Mouse (Mus musculus): ENCODE results near the gene Klhdc9. TPM values are rescaled to one million over a fixed set of nuclear protein-coding genes. Genes with fewer than 3 reads are reported as not detected.

The Klhdc9 gene
- 1.1 TPM for polyA plus RNA-seq (2014; fragmentation: Illumina TruSeq; extraction: RNeasy Lipid Tissue Mini Kit (QIAGEN cat#74804); ENCODE audit: insufficient read depth, low read depth, low replicate concordance)

GRCm38 (mm10) chr1:171360656-171361055 is at the start of gene Klhdc9:
Klhdc9 (minus strand) TSS chr1:171360798.

GRCm38 (mm10) chr1:171388376-171389102 is 27.9 kb upstream of the Klhdc9 start, which contains the start of gene Arhgap30:
Arhgap30 (plus strand) TSS chr1:171388954.

GRCm38 (mm10) chr1:171369845-171370556 is 9.4 kb upstream of the Klhdc9 start, which contains the start of gene Nectin4:
Nectin4 (plus strand) TSS chr1:171370099.

GRCm38 (mm10) chr1:171345225-171346094 is 15.1 kb downstream of the Klhdc9 start, which contains the start of the genes Nit1 and Pfdn2:
Nit1 (minus strand) TSS chr1:171345646.
Pfdn2 (plus strand) TSS chr1:171345670.

GRCm38 (mm10) chr1:171328839-171329432 is 31.7 kb downstream of the Klhdc9 start, which contains the start of gene Dedd:
Dedd (plus strand) TSS chr1:171329145.

Other genes starting within 250 kb of the Klhdc9 start
- 47.9 TPM for gene Cfap126, start 246.9 kb downstream of the Klhdc9 start, polyA plus RNA-seq (2014; fragmentation: Illumina TruSeq; extraction: RNeasy Lipid Tissue Mini Kit (QIAGEN cat#74804); ENCODE audit: insufficient read depth, low read depth, low replicate concordance)
- 105 TPM for gene Sdhc, start 210.2 kb downstream of the Klhdc9 start, polyA plus RNA-seq (2014; fragmentation: Illumina TruSeq; extraction: RNeasy Lipid Tissue Mini Kit (QIAGEN cat#74804); ENCODE audit: insufficient read depth, low read depth, low replicate concordance)
- 6.1 TPM for gene Mpz, start 210.1 kb downstream of the Klhdc9 start, polyA plus RNA-seq (2014; fragmentation: Illumina TruSeq; extraction: RNeasy Lipid Tissue Mini Kit (QIAGEN cat#74804); ENCODE audit: insufficient read depth, low read depth, low replicate concordance)
- 93.6 TPM for gene Pcp4l1, start 164.5 kb downstream of the Klhdc9 start, polyA plus RNA-seq (2014; fragmentation: Illumina TruSeq; extraction: RNeasy Lipid Tissue Mini Kit (QIAGEN cat#74804); ENCODE audit: insufficient read depth, low read depth, low replicate concordance)
- 0.08 TPM for gene Nr1i3, start 146.8 kb downstream of the Klhdc9 start, polyA plus RNA-seq (2014; fragmentation: Illumina TruSeq; extraction: RNeasy Lipid Tissue Mini Kit (QIAGEN cat#74804); ENCODE audit: insufficient read depth, low read depth, low replicate concordance)
- 41.1 TPM for gene Tomm40l, start 138.3 kb downstream of the Klhdc9 start, polyA plus RNA-seq (2014; fragmentation: Illumina TruSeq; extraction: RNeasy Lipid Tissue Mini Kit (QIAGEN cat#74804); ENCODE audit: insufficient read depth, low read depth, low replicate concordance)
- gene Apoa2, start 135.7 kb downstream of the Klhdc9 start, polyA plus RNA-seq (2014; fragmentation: Illumina TruSeq; extraction: RNeasy Lipid Tissue Mini Kit (QIAGEN cat#74804); ENCODE audit: insufficient read depth, low read depth, low replicate concordance) = 2.2 TPM
- 156 TPM for gene Fcer1g, start 126.4 kb downstream of the Klhdc9 start, polyA plus RNA-seq (2014; fragmentation: Illumina TruSeq; extraction: RNeasy Lipid Tissue Mini Kit (QIAGEN cat#74804); ENCODE audit: insufficient read depth, low read depth, low replicate concordance)
- 0.31 TPM for gene Adamts4, start 110.4 kb downstream of the Klhdc9 start, polyA plus RNA-seq (2014; fragmentation: Illumina TruSeq; extraction: RNeasy Lipid Tissue Mini Kit (QIAGEN cat#74804); ENCODE audit: insufficient read depth, low read depth, low replicate concordance)
- gene Ndufs2, start 109.4 kb downstream of the Klhdc9 start, polyA plus RNA-seq (2014; fragmentation: Illumina TruSeq; extraction: RNeasy Lipid Tissue Mini Kit (QIAGEN cat#74804); ENCODE audit: insufficient read depth, low read depth, low replicate concordance) = 133 TPM
- 23.0 TPM for gene B4galt3, start 90.5 kb downstream of the Klhdc9 start, polyA plus RNA-seq (2014; fragmentation: Illumina TruSeq; extraction: RNeasy Lipid Tissue Mini Kit (QIAGEN cat#74804); ENCODE audit: insufficient read depth, low read depth, low replicate concordance)
- 20.3 TPM for gene Ppox, start 79.6 kb downstream of the Klhdc9 start, polyA plus RNA-seq (2014; fragmentation: Illumina TruSeq; extraction: RNeasy Lipid Tissue Mini Kit (QIAGEN cat#74804); ENCODE audit: insufficient read depth, low read depth, low replicate concordance)
- 24.7 TPM for gene Usp21, start 72.8 kb downstream of the Klhdc9 start, polyA plus RNA-seq (2014; fragmentation: Illumina TruSeq; extraction: RNeasy Lipid Tissue Mini Kit (QIAGEN cat#74804); ENCODE audit: insufficient read depth, low read depth, low replicate concordance)
- 102 TPM for gene Ufc1, start 65.8 kb downstream of the Klhdc9 start, polyA plus RNA-seq (2014; fragmentation: Illumina TruSeq; extraction: RNeasy Lipid Tissue Mini Kit (QIAGEN cat#74804); ENCODE audit: insufficient read depth, low read depth, low replicate concordance)
- 26.5 TPM for gene Dedd, start 31.7 kb downstream of the Klhdc9 start, polyA plus RNA-seq (2014; fragmentation: Illumina TruSeq; extraction: RNeasy Lipid Tissue Mini Kit (QIAGEN cat#74804); ENCODE audit: insufficient read depth, low read depth, low replicate concordance)
- gene Nit1, start 15.2 kb downstream of the Klhdc9 start, polyA plus RNA-seq (2014; fragmentation: Illumina TruSeq; extraction: RNeasy Lipid Tissue Mini Kit (QIAGEN cat#74804); ENCODE audit: insufficient read depth, low read depth, low replicate concordance) = 33.3 TPM
- 79.6 TPM for gene Pfdn2, start 15.1 kb downstream of the Klhdc9 start, polyA plus RNA-seq (2014; fragmentation: Illumina TruSeq; extraction: RNeasy Lipid Tissue Mini Kit (QIAGEN cat#74804); ENCODE audit: insufficient read depth, low read depth, low replicate concordance)
- 6.3 TPM for gene Nectin4, start 9.3 kb upstream of the Klhdc9 start, polyA plus RNA-seq (2014; fragmentation: Illumina TruSeq; extraction: RNeasy Lipid Tissue Mini Kit (QIAGEN cat#74804); ENCODE audit: insufficient read depth, low read depth, low replicate concordance)
- 9.8 TPM for gene Arhgap30, start 28.2 kb upstream of the Klhdc9 start, polyA plus RNA-seq (2014; fragmentation: Illumina TruSeq; extraction: RNeasy Lipid Tissue Mini Kit (QIAGEN cat#74804); ENCODE audit: insufficient read depth, low read depth, low replicate concordance)
- gene Usf1, start 50.5 kb upstream of the Klhdc9 start, polyA plus RNA-seq (2014; fragmentation: Illumina TruSeq; extraction: RNeasy Lipid Tissue Mini Kit (QIAGEN cat#74804); ENCODE audit: insufficient read depth, low read depth, low replicate concordance) = 86.9 TPM
- gene Tstd1, start 58.1 kb upstream of the Klhdc9 start, polyA plus RNA-seq (2014; fragmentation: Illumina TruSeq; extraction: RNeasy Lipid Tissue Mini Kit (QIAGEN cat#74804); ENCODE audit: insufficient read depth, low read depth, low replicate concordance) = 19.4 TPM
- 120 TPM for gene F11r, start 76.7 kb upstream of the Klhdc9 start, polyA plus RNA-seq (2014; fragmentation: Illumina TruSeq; extraction: RNeasy Lipid Tissue Mini Kit (QIAGEN cat#74804); ENCODE audit: insufficient read depth, low read depth, low replicate concordance)
- gene Alyref2, start 142.7 kb upstream of the Klhdc9 start, polyA plus RNA-seq (2014; fragmentation: Illumina TruSeq; extraction: RNeasy Lipid Tissue Mini Kit (QIAGEN cat#74804); ENCODE audit: insufficient read depth, low read depth, low replicate concordance) = 4.7 TPM
- not detected for gene Itln1, start 174.5 kb upstream of the Klhdc9 start, polyA plus RNA-seq (2014; fragmentation: Illumina TruSeq; extraction: RNeasy Lipid Tissue Mini Kit (QIAGEN cat#74804); ENCODE audit: insufficient read depth, low read depth, low replicate concordance)
- gene Cd244a, start 198.4 kb upstream of the Klhdc9 start, polyA plus RNA-seq (2014; fragmentation: Illumina TruSeq; extraction: RNeasy Lipid Tissue Mini Kit (QIAGEN cat#74804); ENCODE audit: insufficient read depth, low read depth, low replicate concordance) = 2.3 TPM
- gene Ly9, start 246.6 kb upstream of the Klhdc9 start, polyA plus RNA-seq (2014; fragmentation: Illumina TruSeq; extraction: RNeasy Lipid Tissue Mini Kit (QIAGEN cat#74804); ENCODE audit: insufficient read depth, low read depth, low replicate concordance) = 7.1 TPM